9 mouse cellular contexts compared by ENCODE assay signal in genomic region chr13:102774786-102775201, GRCm38 (mm10).
DNase-seq lines count a peak whose midpoint lies in the region; ATAC-seq lines count a peak whose summit lies in the region.
"Had no signal": no experiment of that assay in that cellular context is flagged by ENCODE, and none has a peak within 500 bp of the region (broad histone marks: within the 10 kb centered on the region; RNA-seq: fewer than 3 reads in every experiment).

No protein-coding gene starts in this region.

- ATAC-seq in midbrain, embryonic 13.5 days = no peak
- ATAC-seq in midbrain, embryonic 11.5 days (ENCODE audit: low FRiP score) = no peak
- ATAC-seq in hindbrain, embryonic 12.5 days (ENCODE audit: low FRiP score) = 0 out of 2 replicates have a peak, but pooled peaks have one; percentile 32
- ATAC-seq in neural tube, embryonic 14.5 days (ENCODE audit: low read depth) = peak; percentile 83; the same call in 1 of the 2 replicates

- H3K4me3 ChIP-seq in midbrain, embryonic 13.5 days (replicated peaks) = no peak overlapping the region
- no peak overlapping the region for H3K4me3 ChIP-seq in midbrain, embryonic 11.5 days (ENCODE audit: low read depth, low read length)
- H3K4me3 ChIP-seq in hindbrain, embryonic 12.5 days = no peak overlapping the region
- H3K4me3 ChIP-seq in neural tube, embryonic 14.5 days (ENCODE audit: low read depth, low read length) = no peak overlapping the region

- no peaks in the 10 kb centered on the region for H3K4me1 ChIP-seq in midbrain, embryonic 13.5 days (replicated peaks)
- H3K4me1 ChIP-seq in midbrain, embryonic 11.5 days (ENCODE audit: control insufficient read depth, insufficient read depth, low read length) = no peaks in the 10 kb centered on the region
- H3K4me1 ChIP-seq in hindbrain, embryonic 12.5 days = peaks cover 8% of the 10 kb centered on the region; the same call in 1 of the 2 replicates
- peaks cover 8% of the 10 kb centered on the region; the same call in 1 of the 2 replicates for H3K4me1 ChIP-seq in neural tube, embryonic 14.5 days (ENCODE audit: control insufficient read depth, insufficient read depth, low read length)

- peak overlapping the region; percentile 32; the same call in 1 of the 2 replicates for H3K27ac ChIP-seq in midbrain, embryonic 13.5 days
- no peak overlapping the region for H3K27ac ChIP-seq in midbrain, embryonic 11.5 days (ENCODE audit: low read depth, low read length)
- H3K27ac ChIP-seq in hindbrain, embryonic 12.5 days = 0 out of 2 replicates have a peak overlapping the region, but pooled peaks have one; percentile 26
- H3K27ac ChIP-seq in neural tube, embryonic 14.5 days (ENCODE audit: low read depth, low read length) = peak overlapping the region; percentile 13; the same call in 1 of the 2 replicates

- intact Hi-C loops in left cerebral cortex, postnatal 25 days (cut with DNase I) = no loop called here

- H3K9me3 ChIP-seq in midbrain, embryonic 13.5 days = no peaks in the 10 kb centered on the region
- H3K9me3 ChIP-seq in midbrain, embryonic 11.5 days (ENCODE audit: control insufficient read depth, low read length) = no peaks in the 10 kb centered on the region
- no peaks in the 10 kb centered on the region for H3K9me3 ChIP-seq in hindbrain, embryonic 12.5 days (replicated peaks)
- no peaks in the 10 kb centered on the region for H3K9me3 ChIP-seq in neural tube, embryonic 14.5 days (ENCODE audit: control insufficient read depth, low read length)

- peaks cover 19% of the 10 kb centered on the region for H3K36me3 ChIP-seq in midbrain, embryonic 13.5 days
- peaks cover 2% of the 10 kb centered on the region for H3K36me3 ChIP-seq in midbrain, embryonic 11.5 days (ENCODE audit: control insufficient read depth, insufficient read depth, low read length)
- H3K36me3 ChIP-seq in hindbrain, embryonic 12.5 days = peaks cover 10% of the 10 kb centered on the region; the same call in 1 of the 2 replicates
- no peaks in the 10 kb centered on the region for H3K36me3 ChIP-seq in neural tube, embryonic 14.5 days (ENCODE audit: control insufficient read depth, insufficient read depth, low read length)

- no peak overlapping the region for H3K4me2 ChIP-seq in midbrain, embryonic 13.5 days (replicated peaks)
- no peak overlapping the region for H3K4me2 ChIP-seq in midbrain, embryonic 11.5 days
- H3K4me2 ChIP-seq in hindbrain, embryonic 12.5 days (replicated peaks) = no peak overlapping the region
- no peak overlapping the region for H3K4me2 ChIP-seq in neural tube, embryonic 14.5 days (ENCODE audit: low read depth, low read length)

- 62% methylated on average over 7 of the region's 7 CpGs for WGBS in midbrain, embryonic 13.5 days
- WGBS in midbrain, embryonic 11.5 days = 78% methylated on average over 7 of the region's 7 CpGs
- WGBS in hindbrain, embryonic 12.5 days = 54% methylated on average over 7 of the region's 7 CpGs
- WGBS in neural tube, embryonic 14.5 days = 20% methylated on average over 7 of the region's 7 CpGs

- H3K27me3 ChIP-seq in midbrain, embryonic 13.5 days = no peaks in the 10 kb centered on the region
- H3K27me3 ChIP-seq in midbrain, embryonic 11.5 days (ENCODE audit: control insufficient read depth, insufficient read depth, low read length) = no peaks in the 10 kb centered on the region
- no peaks in the 10 kb centered on the region for H3K27me3 ChIP-seq in hindbrain, embryonic 12.5 days
- H3K27me3 ChIP-seq in neural tube, embryonic 14.5 days (ENCODE audit: control insufficient read depth, insufficient read depth, low read length) = no peaks in the 10 kb centered on the region

- H3K9ac ChIP-seq in midbrain, embryonic 13.5 days (replicated peaks) = no peak overlapping the region
- H3K9ac ChIP-seq in midbrain, embryonic 11.5 days (ENCODE audit: low read length) = no peak overlapping the region
- no peak overlapping the region for H3K9ac ChIP-seq in hindbrain, embryonic 12.5 days
- no peak overlapping the region for H3K9ac ChIP-seq in neural tube, embryonic 14.5 days (replicated peaks; ENCODE audit: low read depth, low read length)

- DNase-seq in midbrain, embryonic 11.5 days (ENCODE audit: low spot score, missing footprints) = no peak
- peak; percentile 55 for DNase-seq in embryo, embryonic 11 days
- no peak for DNase-seq in left cerebral cortex, postnatal 25 days (ENCODE audit: low spot score in 2 of 2)
- no peak for DNase-seq in cerebellum, postnatal 4 days (ENCODE audit: low spot score in 2 of 2)
- DNase-seq: cerebellum, adult 9-11 months; thymus, postnatal 14 days had no signal

Comparison
In these comparisons a context has a peak if more than half of its experiments do, and no peak if none do; other contexts are left out.
1. ATAC-seq: peak in hindbrain, embryonic 12.5 days (single experiment) and neural tube, embryonic 14.5 days (single experiment); none in midbrain, embryonic 13.5 days (single experiment) and midbrain, embryonic 11.5 days (single experiment).